24 mouse cellular contexts compared by ENCODE assay signal in genomic region chr2:93212865-93213264, GRCm38 (mm10). TPM values are rescaled to one million over a fixed set of nuclear protein-coding genes. Genes with fewer than 3 reads are reported as not detected.
DNase-seq lines count a peak whose midpoint lies in the region; ATAC-seq and TF ChIP-seq lines count a peak whose summit lies in the region.
"Had no signal": no experiment of that assay in that cellular context is flagged by ENCODE, and none has a peak within 500 bp of the region (broad histone marks: within the 10 kb centered on the region; RNA-seq: fewer than 3 reads in every experiment).

No protein-coding gene starts in this region.

- H3K4me1 ChIP-seq in hindbrain, embryonic 13.5 days (replicated peaks) = peaks cover 33% of the 10 kb centered on the region
- peaks cover 7% of the 10 kb centered on the region; the same call in 1 of the 2 replicates for H3K4me1 ChIP-seq in hindbrain, postnatal 0 days (ENCODE audit: insufficient read depth, low read length)

- no peak overlapping the region for H3K4me2 ChIP-seq in hindbrain, embryonic 13.5 days
- no peak overlapping the region for H3K4me2 ChIP-seq in hindbrain, postnatal 0 days (ENCODE audit: low read depth, low read length)
- H3K4me2 ChIP-seq: embryonic facial prominence, embryonic 13.5 days; embryonic facial prominence, embryonic 15.5 days; forebrain, embryonic 12.5 days had no signal

- intact Hi-C loops in gastrocnemius, adult 2 months (cut with DNase I) = no loop called here

- H3K27ac ChIP-seq in gastrocnemius, adult 2 months = no peak overlapping the region
- H3K27ac ChIP-seq in hindbrain, embryonic 13.5 days = no peak overlapping the region
- no peak overlapping the region for H3K27ac ChIP-seq in hindbrain, postnatal 0 days
- H3K27ac ChIP-seq: embryonic facial prominence, embryonic 13.5 days; embryonic facial prominence, embryonic 15.5 days; forebrain, embryonic 10.5 days; forebrain, embryonic 12.5 days had no signal

- no peaks in the 10 kb centered on the region for H3K9me3 ChIP-seq in hindbrain, embryonic 13.5 days
- H3K9me3 ChIP-seq in hindbrain, postnatal 0 days (ENCODE audit: low read length) = no peaks in the 10 kb centered on the region
- H3K9me3 ChIP-seq: embryonic facial prominence, embryonic 13.5 days; embryonic facial prominence, embryonic 15.5 days; forebrain, embryonic 10.5 days; forebrain, embryonic 12.5 days had no signal

- DNase-seq in gastrocnemius, adult 2 months = peak; percentile 75
- no peak for DNase-seq in gastrocnemius, postnatal 10 days
- no peak for DNase-seq in hindbrain, postnatal 0 days (ENCODE audit: low spot score)
- DNase-seq in induced T-regulatory cell, adult 2 months (ENCODE audit: low read depth) = peak; percentile 5
- DNase-seq in skeletal muscle tissue, adult 2 months (ENCODE audit: low read depth, low spot score) = peak; percentile 52
- no peak for DNase-seq in spleen, adult 12 weeks (ENCODE audit: low spot score)
- DNase-seq: adrenal gland, adult 2 months; adrenal gland, postnatal 10 days; adrenal gland, postnatal 25 days; cerebellum, adult 11 months; cerebellum, adult 18-20 months; cerebellum, adult 9-10 months; cerebellum, postnatal 14 days; cerebellum, postnatal 36 days; embryo, embryonic 11 days had no signal

- H3K36me3 ChIP-seq in hindbrain, embryonic 13.5 days = peaks cover 27% of the 10 kb centered on the region
- H3K36me3 ChIP-seq in hindbrain, postnatal 0 days (ENCODE audit: insufficient read depth, low read length) = peaks cover 7% of the 10 kb centered on the region; the same call in 1 of the 2 replicates

- no peaks in the 10 kb centered on the region for H3K27me3 ChIP-seq in hindbrain, embryonic 13.5 days
- H3K27me3 ChIP-seq in hindbrain, postnatal 0 days (ENCODE audit: insufficient read depth, low read length) = no peaks in the 10 kb centered on the region
- H3K27me3 ChIP-seq: embryonic facial prominence, embryonic 13.5 days; embryonic facial prominence, embryonic 15.5 days; forebrain, embryonic 12.5 days had no signal

- no peak overlapping the region for H3K4me3 ChIP-seq in gastrocnemius, adult 2 months
- no peak overlapping the region for H3K4me3 ChIP-seq in hindbrain, embryonic 13.5 days
- H3K4me3 ChIP-seq in hindbrain, postnatal 0 days (ENCODE audit: low read length) = no peak overlapping the region
- H3K4me3 ChIP-seq: embryonic facial prominence, embryonic 13.5 days; embryonic facial prominence, embryonic 15.5 days; erythroblast, embryonic 14.5 days; forebrain, embryonic 10.5 days; forebrain, embryonic 12.5 days had no signal

- 94% methylated on average over 2 of the region's 2 CpGs for WGBS in hindbrain, embryonic 13.5 days
- 90% methylated on average over 2 of the region's 2 CpGs for WGBS in hindbrain, postnatal 0 days

- 0 out of 2 replicates have a peak overlapping the region, but pooled peaks have one; percentile 13 for H3K9ac ChIP-seq in hindbrain, embryonic 13.5 days
- no peak overlapping the region for H3K9ac ChIP-seq in hindbrain, postnatal 0 days (replicated peaks; ENCODE audit: low read length)
- H3K9ac ChIP-seq: embryonic facial prominence, embryonic 13.5 days; embryonic facial prominence, embryonic 15.5 days; forebrain, embryonic 12.5 days had no signal

- no peak for TF ChIP-seq CTCF in gastrocnemius, adult 2 months (IDR thresholded peaks at IDR 0.05)
- no peak for TF ChIP-seq CTCF in hindbrain, postnatal 0 days (IDR thresholded peaks at IDR 0.05; ENCODE audit: low read depth)

- no peak for ATAC-seq in hindbrain, embryonic 13.5 days (ENCODE audit: low FRiP score)
- ATAC-seq in hindbrain, postnatal 0 days = no peak
- ATAC-seq: forebrain, embryonic 14.5 days; forebrain, embryonic 16.5 days had no signal

RNA-seq across cellular contexts. Expression of gene Trp53i11, which starts 25.5 kb away (rescaled TPM):
- total RNA-seq in gastrocnemius, adult 2 months (2021) = 1 to 10 TPM; 3.4 to 6.1 TPM
- total RNA-seq in gastrocnemius, postnatal 10 days (2021) = 10 to 100 TPM; 37.0 to 38.3 TPM
- 109 and 110 TPM in 2 replicates for polyA plus RNA-seq in hindbrain, embryonic 13.5 days (2015; fragmentation: Nextera tagmentation; extraction: Ambion mirVana)
- total RNA-seq in hindbrain, postnatal 0 days (2014; rRNA removed) = 150 and 176 TPM in 2 replicates
- 49.6 and 66.7 TPM in 2 replicates for polyA plus RNA-seq in hindbrain, postnatal 0 days (2015; fragmentation: Nextera tagmentation; extraction: Ambion mirVana)
- total RNA-seq: MEL had no signal

Comparison
In these comparisons a context has a peak if more than half of its experiments do, and no peak if none do; other contexts are left out.
1. DNase-seq: peak in gastrocnemius, adult 2 months (single experiment), induced T-regulatory cell, adult 2 months (single experiment) and skeletal muscle tissue, adult 2 months (single experiment); none in gastrocnemius, postnatal 10 days (single experiment), hindbrain, postnatal 0 days (single experiment) and spleen, adult 12 weeks (single experiment).
2. RNA of gene Trp53i11, which starts 25.5 kb away (total RNA-seq): 150 to 176 TPM in hindbrain, postnatal 0 days and 37.0 to 38.3 TPM in gastrocnemius, postnatal 10 days; 3.4 to 6.1 TPM in gastrocnemius, adult 2 months; every median in the first group is over 4 times any median in the second.